Mouse (Mus musculus): ENCODE data around the gene Actn4.

DNA sequence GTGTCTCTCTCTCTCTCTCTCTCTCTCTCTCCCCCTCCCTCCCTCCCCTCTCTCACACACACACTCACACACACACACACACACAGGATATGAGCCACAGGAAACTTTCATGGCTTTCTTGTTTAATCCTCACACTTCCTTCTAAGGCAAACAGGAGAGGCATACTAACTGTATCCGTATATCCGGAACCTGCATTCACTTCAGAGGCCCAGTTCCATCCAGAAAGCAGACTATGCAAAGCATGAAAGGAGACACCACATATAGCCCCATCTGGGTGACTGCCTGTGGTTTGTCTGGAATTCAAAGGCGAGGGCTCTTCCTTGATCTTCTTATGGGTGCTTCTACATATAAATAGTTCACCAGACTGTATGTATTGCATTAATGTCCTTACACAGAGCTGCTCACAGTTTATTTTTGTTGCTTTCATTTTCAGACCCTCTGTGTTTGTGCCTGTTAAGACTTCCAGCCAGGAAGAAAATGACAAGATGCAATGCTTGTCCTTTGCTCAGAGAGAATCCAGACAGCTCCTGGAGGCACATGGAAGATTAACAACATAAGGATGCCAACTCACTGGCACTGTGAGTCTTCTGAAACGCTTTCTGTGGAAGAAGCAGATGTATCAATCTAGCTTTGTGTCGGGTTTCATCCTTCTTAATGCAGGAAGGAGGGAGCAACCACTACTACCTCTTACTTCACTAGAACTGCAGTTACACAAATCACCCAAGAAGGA, 18.5 kb downstream of the Actn4 start:
- TF ChIP-seq CTCF (IDR thresholded peaks at IDR 0.05; ENCODE audit: extremely low read depth, insufficient read depth, insufficient read length, insufficient replicate concordance) (no peak), POLR2A (IDR thresholded peaks at IDR 0.05; ENCODE audit: low read depth, low read length) (no peak)
